Mouse (Mus musculus): ENCODE measurements around the gene Ooep. TPM values are rescaled to one million over a fixed set of nuclear protein-coding genes. Genes with fewer than 3 reads are reported as not detected.
"Not testable (repeated sequence)": the region's sequence is repeated elsewhere in the genome, so short reads cannot be mapped to it uniquely, and the experiment has no call there.

Ooep gene
- polyA plus RNA-seq, 1 experiment from 2014 or later = not detected

GRCm38 (mm10) chr9:78368671-78369293, 9.7 kb downstream of the Ooep start:
- in situ Hi-C loops (cut with MboI; ENCODE audit: low pct_unique_long_range_greater_than_20kb) = loop anchor here (25.0 kb wide), 1 partner anchor 169 kb away; no protein-coding TSS in a partner anchor
- TF ChIP-seq CTCF (IDR thresholded peaks at IDR 0.05) = no peak
- DNase-seq (ENCODE audit: low read depth, low spot score) (no peak), ATAC-seq (no peak)
- ChIA-PET POLR2A (no interaction called here), CTCF (no interaction called here)
- H3K27me3 ChIP-seq = no peaks in the 10 kb centered on the region

- CTCF ChIA-PET; DNase-seq (ENCODE audit: low read depth, low spot score); ATAC-seq; H3K27me3 ChIP-seq; POLR2A ChIA-PET: not testable (repeated sequence)
- in situ Hi-C loops (cut with MboI; ENCODE audit: low pct_unique_long_range_greater_than_20kb) = loop anchor here (25.0 kb wide), 1 partner anchor 169 kb away; no protein-coding TSS in a partner anchor
These were observed 10.6 kb downstream of the Ooep start, which contains the start of gene Dppa5a for GRCm38 (mm10) chr9:78367959-78368358. Gene Dppa5a, minus strand, starts transcription at chr9:78368177.

GRCm38 (mm10) chr9:78365850-78366544, 12.5 kb downstream of the Ooep start:
- no peaks in the 10 kb centered on the region for H3K27me3 ChIP-seq
- no peak for ATAC-seq
- ChIA-PET POLR2A (no interaction called here), CTCF (no interaction called here)
- in situ Hi-C loops (cut with MboI; ENCODE audit: low pct_unique_long_range_greater_than_20kb) = loop anchor here (25.0 kb wide), 1 partner anchor 171 kb away; no protein-coding TSS in a partner anchor
- TF ChIP-seq CTCF (IDR thresholded peaks at IDR 0.05) = no peak
- DNase-seq (ENCODE audit: low read depth, low spot score) = no peak

GRCm38 (mm10) chr9:78364701-78365100, 13.8 kb downstream of the Ooep start:
- DNase-seq (ENCODE audit: low read depth, low spot score) = no peak
- POLR2A ChIA-PET = no interaction called here
- CTCF ChIA-PET = no interaction called here
- in situ Hi-C loops (cut with MboI; ENCODE audit: low pct_unique_long_range_greater_than_20kb) = loop anchor here (25.0 kb wide), 1 partner anchor 173 kb away; no protein-coding TSS in a partner anchor
- no peaks in the 10 kb centered on the region for H3K27me3 ChIP-seq
- ATAC-seq = no peak
- no peak for TF ChIP-seq CTCF (IDR thresholded peaks at IDR 0.05)

- DNase-seq (ENCODE audit: low read depth, low spot score) (no peak), ATAC-seq (no peak)
- in situ Hi-C loops (cut with MboI; ENCODE audit: low pct_unique_long_range_greater_than_20kb) = loop anchor here (25.0 kb wide), 1 partner anchor 174 kb away; no protein-coding TSS in a partner anchor
- ChIA-PET POLR2A (no interaction called here), CTCF (interaction anchor here (1.8 kb wide), 1 partner anchor 22 kb away, joined by 6 read pairs; no protein-coding TSS in a partner anchor)
- TF ChIP-seq CTCF (IDR thresholded peaks at IDR 0.05) = no peak
- H3K27me3 ChIP-seq = no peaks in the 10 kb centered on the region
These were observed 15.2 kb downstream of the Ooep start for GRCm38 (mm10) chr9:78363374-78363773.

- no peaks in the 10 kb centered on the region for H3K27me3 ChIP-seq
- ATAC-seq = no peak
- in situ Hi-C loops (cut with MboI; ENCODE audit: low pct_unique_long_range_greater_than_20kb) = loop anchor here (25.0 kb wide), 1 partner anchor 177 kb away; no protein-coding TSS in a partner anchor
- ChIA-PET CTCF (no interaction called here), POLR2A (no interaction called here)
- DNase-seq (ENCODE audit: low read depth, low spot score) = no peak
- TF ChIP-seq CTCF (IDR thresholded peaks at IDR 0.05) = no peak
These were observed 18.0 kb downstream of the Ooep start for GRCm38 (mm10) chr9:78360484-78360872.

GRCm38 (mm10) chr9:78359750-78360483, 18.6 kb downstream of the Ooep start:
- DNase-seq (ENCODE audit: low read depth, low spot score) (no peak), ATAC-seq (no peak)
- ChIA-PET CTCF (no interaction called here), POLR2A (no interaction called here)
- H3K27me3 ChIP-seq = no peaks in the 10 kb centered on the region
- TF ChIP-seq CTCF (IDR thresholded peaks at IDR 0.05) = no peak
- in situ Hi-C loops (cut with MboI; ENCODE audit: low pct_unique_long_range_greater_than_20kb) = loop anchor here (25.0 kb wide), 1 partner anchor 177 kb away; no protein-coding TSS in a partner anchor

GRCm38 (mm10) chr9:78358053-78358452, 20.5 kb downstream of the Ooep start:
- ATAC-seq = no peak
- TF ChIP-seq CTCF (IDR thresholded peaks at IDR 0.05) = peak; percentile 80
- POLR2A ChIA-PET = interaction anchor here (1.0 kb wide), 1 partner anchor 17 kb away, joined by 3 read pairs; no protein-coding TSS in a partner anchor
- DNase-seq (ENCODE audit: low read depth, low spot score) = peak; percentile 7
- CTCF ChIA-PET = interaction anchor here (0.9 to 1.5 kb wide), 11 partner anchors 9 to 194 kb away, joined by 3 to 5 read pairs (median 3); partner anchors contain the start of gene Ooep
- no peaks in the 10 kb centered on the region for H3K27me3 ChIP-seq
- in situ Hi-C loops (cut with MboI; ENCODE audit: low pct_unique_long_range_greater_than_20kb) = loop anchor here (25.0 kb wide), 1 partner anchor 179 kb away; no protein-coding TSS in a partner anchor

GRCm38 (mm10) chr9:78355611-78356010, 22.9 kb downstream of the Ooep start, which contains the start of gene Gsta2:
Gene Gsta2, minus strand, starts transcription at chr9:78355788.
- DNase-seq (ENCODE audit: low read depth, low spot score) (no peak), ATAC-seq (no peak)
- ChIA-PET POLR2A (interaction anchor here (0.7 kb wide), 1 partner anchor 211 kb away, joined by 3 read pairs; no protein-coding TSS in a partner anchor), CTCF (no interaction called here)
- TF ChIP-seq CTCF (IDR thresholded peaks at IDR 0.05) = no peak
- in situ Hi-C loops (cut with MboI; ENCODE audit: low pct_unique_long_range_greater_than_20kb) = loop anchor here (25.0 kb wide), 1 partner anchor 182 kb away; no protein-coding TSS in a partner anchor
- no peaks in the 10 kb centered on the region for H3K27me3 ChIP-seq
